Mouse (Mus musculus) layer of hippocampus, postnatal 25 days (tissue): ENCODE data around the gene Adamts7. TPM values are rescaled to one million over a fixed set of nuclear protein-coding genes. Genes with fewer than 3 reads are reported as not detected.

Source experiments
- DNase-seq, 2 experiments: peaks; one replicate each; pipeline ENCODE4 v3.0.0; 2022; ENCODE audit warnings: mixed read lengths in 2 of 2, low spot score in 1 of 2; ENCODE audit errors: extremely low spot score in 1 of 2
- total RNA-seq, 2 experiments: library from RNA; stranded (reverse); gene quantifications; 2 replicates each; pipeline ENCODE4 v1.2.3; 2021

Gene Adamts7
- total RNA-seq, 2 experiments from 2014 or later: 0.62 to 0.77 TPM

GRCm38 (mm10) chr9:90253181-90253580 lies 90.3 kb downstream of the Adamts7 start:
- DNase-seq: no peak

GRCm38 (mm10) chr9:90255844-90256405 lies 93.1 kb downstream of the Adamts7 start:
- no peak for DNase-seq

- DNase-seq: no peak
Measured at GRCm38 (mm10) chr9:90257220-90257619, 94.4 kb downstream of the Adamts7 start.

Other genes with a start within 250 kb of the Adamts7 start
- 10 to 100 TPM; 15.2 to 18.1 TPM for gene Ctsh, start 108.9 kb upstream of the Adamts7 start, total RNA-seq
- 100 to 1,000 TPM; 401 to 432 TPM for gene Morf4l1, start 48.3 kb upstream of the Adamts7 start, total RNA-seq
- gene Tbc1d2b, start 107.7 kb downstream of the Adamts7 start, total RNA-seq: 10 to 100 TPM in 1 of 2 experiments, 1 to 10 TPM in 1; 8.7 to 10.0 TPM